Mouse (Mus musculus) adrenal gland, adult 2 months (tissue): ENCODE measurements around the gene Engase. TPM values are rescaled to one million over a fixed set of nuclear protein-coding genes. Genes with fewer than 3 reads are reported as not detected.

Source experiments
- DNase-seq: peaks from one replicate; pipeline ENCODE4 v3.0.0; 2021
- polyA plus RNA-seq: library from polyadenylated mRNA; depleted of rRNA; stranded (reverse); fragments of >200 nt; gene quantifications from 2 replicates; pipeline ENCODE4 v1.2.3, GENCODE M21; 2012; rRNA removed
- total RNA-seq, 2 experiments: library from RNA; stranded (reverse); gene quantifications; 2 replicates each; pipeline ENCODE4 v1.2.3; 2021

The Engase gene
- total and polyA plus RNA-seq, 3 experiments = 10.1 to 40.6 (median 17.1) TPM

DNA sequence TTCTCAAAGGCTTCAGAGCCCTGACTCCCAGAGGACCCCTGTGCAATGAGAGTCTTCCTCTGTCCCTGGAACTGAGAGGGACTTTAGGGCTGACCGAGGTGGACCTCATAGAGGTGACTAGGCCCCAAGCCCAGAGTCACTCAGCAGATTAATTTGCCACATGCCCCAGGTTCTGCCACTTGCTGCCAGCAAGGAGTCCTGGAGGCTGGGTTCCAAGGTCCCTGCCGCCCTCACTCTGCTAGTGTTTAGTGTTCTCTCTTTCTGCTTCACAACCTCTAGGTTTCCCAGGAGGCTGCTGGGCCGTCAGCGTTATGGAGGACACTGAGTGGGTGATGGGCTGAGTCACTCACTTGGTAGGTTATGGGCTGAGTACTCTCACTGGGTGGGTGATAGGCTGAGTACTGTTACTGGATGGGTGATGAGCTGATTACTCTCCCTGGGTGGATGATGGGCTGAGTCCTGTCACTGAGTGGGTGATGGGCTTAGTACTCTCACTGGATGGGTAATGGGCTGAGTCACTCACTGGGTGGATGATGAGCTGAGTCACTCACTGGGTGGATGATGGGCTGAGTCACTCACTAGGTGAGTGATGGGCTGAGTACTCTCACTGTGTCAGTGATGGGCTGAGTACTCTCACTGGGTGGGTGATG, 47.0 kb downstream of the Engase start:
- DNase-seq = peak; percentile 49

DNA sequence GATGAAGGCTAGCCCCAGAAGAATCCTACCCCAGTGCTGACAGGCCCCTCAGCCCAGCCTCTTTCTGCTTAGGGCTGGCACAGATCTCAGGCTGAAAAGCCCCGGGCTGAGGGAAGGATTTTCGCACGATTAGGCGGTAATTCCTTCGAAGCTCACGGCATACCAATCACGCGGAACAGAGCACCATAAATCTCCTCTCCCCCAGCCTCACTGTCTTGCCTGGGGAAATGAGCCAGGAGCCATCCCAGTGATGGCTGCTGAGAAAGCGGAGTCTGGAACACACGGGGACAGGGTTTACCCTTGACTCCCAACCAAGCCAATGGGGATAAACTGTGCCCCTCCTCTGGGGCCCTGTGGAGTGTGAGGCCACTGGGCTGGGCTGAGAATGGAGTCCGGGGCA, 48.4 kb downstream of the Engase start:
- DNase-seq = no peak

DNA sequence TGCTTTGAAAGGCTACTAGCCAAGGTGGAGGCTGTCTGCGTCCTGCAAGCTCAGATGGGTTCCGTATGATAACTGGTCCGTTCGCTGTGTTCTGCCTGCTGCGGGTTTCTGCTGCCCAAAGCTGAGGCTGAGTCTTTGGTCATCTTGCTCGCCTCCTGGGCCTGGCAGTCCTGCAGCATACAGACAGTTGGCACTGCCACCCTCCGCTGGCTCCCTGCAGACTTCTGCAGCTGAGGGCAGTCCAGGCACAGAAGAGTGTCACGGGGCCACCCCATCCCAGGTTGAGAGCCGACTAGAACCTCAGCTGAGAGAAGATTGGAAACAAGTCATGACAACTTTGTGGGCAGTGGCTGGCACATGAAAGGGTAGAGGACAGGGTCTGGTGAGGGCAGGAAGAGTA, 52.1 kb downstream of the Engase start:
- no peak for DNase-seq

DNA sequence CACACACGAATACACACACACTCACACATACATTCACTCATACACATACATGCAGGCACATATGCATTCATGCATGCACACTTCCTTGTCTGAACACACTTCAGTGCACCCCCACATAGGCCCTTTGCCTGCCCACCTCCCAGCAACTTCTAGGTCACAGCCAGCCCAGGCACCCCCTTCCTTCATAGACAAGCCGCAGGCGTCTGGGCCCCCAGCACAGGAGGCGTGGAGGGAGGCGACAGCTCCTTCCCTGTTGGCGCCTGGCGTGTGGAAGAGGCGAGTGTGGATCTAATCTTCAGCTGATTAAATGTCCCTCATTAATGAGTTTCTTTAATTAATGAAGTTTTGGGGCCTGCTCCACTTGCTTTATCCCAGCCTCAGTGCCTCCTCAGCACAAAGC, 53.7 kb downstream of the Engase start:
- no peak for DNase-seq

DNA sequence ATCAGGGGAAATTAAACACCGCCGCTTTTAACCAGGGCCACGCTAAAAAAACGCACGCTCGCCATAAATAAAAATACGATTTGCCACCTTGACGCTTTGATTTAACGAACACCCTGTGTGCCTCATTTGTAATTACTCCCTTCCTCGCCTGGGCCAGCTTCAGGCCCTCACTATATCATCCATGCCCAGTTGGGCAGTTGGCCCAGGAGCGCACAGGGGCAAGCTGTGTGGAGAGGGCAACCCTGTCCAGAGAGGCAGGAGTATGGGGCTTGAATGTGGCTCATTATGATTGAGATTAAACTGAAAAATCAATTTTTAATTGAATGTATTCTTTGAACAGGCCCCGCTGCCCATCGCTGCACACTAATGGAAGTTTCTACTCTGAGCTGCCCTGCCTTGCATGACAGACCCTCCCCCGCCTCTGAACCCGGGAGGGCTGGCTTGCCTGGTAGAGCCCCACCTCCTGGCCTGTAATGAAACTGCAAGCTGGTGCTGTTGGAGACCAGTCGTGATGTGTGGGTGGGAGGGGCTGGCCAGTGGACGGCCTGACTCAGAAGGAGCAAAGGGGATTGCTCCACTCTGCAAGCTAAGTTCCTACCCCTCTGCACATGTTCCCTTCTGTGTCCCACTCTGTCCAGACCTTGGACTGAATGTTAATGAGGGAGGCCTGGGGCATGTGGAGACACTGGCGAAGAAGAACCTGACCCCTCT, 57.9 kb downstream of the Engase start:
- DNase-seq = no peak

DNA sequence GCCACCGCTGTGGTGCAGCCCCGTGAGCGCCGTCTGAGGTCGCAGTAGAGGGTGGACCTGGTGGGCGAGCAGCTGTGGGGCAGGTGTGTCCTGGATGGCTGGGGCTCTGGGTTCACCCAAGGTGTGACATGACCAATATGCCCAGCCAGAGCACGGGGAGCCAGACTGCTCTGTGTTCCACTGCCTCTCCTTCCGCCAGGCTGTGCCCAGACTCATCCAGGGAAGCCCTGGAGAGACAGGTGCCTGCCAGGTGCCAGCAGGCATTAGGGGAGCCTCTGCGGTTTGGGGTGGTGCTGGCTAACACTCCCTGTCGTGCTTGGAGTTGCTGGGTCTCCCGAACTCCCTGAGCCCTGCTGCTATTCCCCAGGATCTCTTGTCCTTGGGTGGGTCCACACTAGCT, 61.4 kb downstream of the Engase start:
- no peak for DNase-seq

Other genes with a start within 250 kb of the Engase start
- 10 to 100 TPM; 28.9 to 34.0 TPM for gene Cyth1, start 228.2 kb upstream of the Engase start, total RNA-seq
- gene Cyth1, start 228.2 kb upstream of the Engase start, polyA plus RNA-seq = 13.8 and 16.1 TPM in 2 replicates
- gene Usp36, start 186.6 kb upstream of the Engase start, total RNA-seq = 10 to 100 TPM; 18.7 to 26.2 TPM
- 21.4 and 22.4 TPM in 2 replicates for gene Usp36, start 186.6 kb upstream of the Engase start, polyA plus RNA-seq
- under 1 TPM; 0.46 to 0.93 TPM for gene Cep295nl, start 134.3 kb upstream of the Engase start, total RNA-seq
- gene Cep295nl, start 134.3 kb upstream of the Engase start, polyA plus RNA-seq = 0.12 TPM in 1 of 2 replicates, not detected in the other
- 100 to 1,000 TPM in 1 of 2 experiments, 10 to 100 TPM in 1; 89.7 to 198 TPM for gene Timp2, start 121.1 kb upstream of the Engase start, total RNA-seq
- 79.4 and 126 TPM in 2 replicates for gene Timp2, start 121.1 kb upstream of the Engase start, polyA plus RNA-seq
- 100 to 1,000 TPM in 1 of 2 experiments, 10 to 100 TPM in 1; 92.7 to 160 TPM for gene Lgals3bp, start 74.7 kb upstream of the Engase start, total RNA-seq
- gene Lgals3bp, start 74.7 kb upstream of the Engase start, polyA plus RNA-seq = 336 and 430 TPM in 2 replicates
- 10 to 100 TPM; 28.8 to 35.6 TPM for gene Cant1, start 57.7 kb upstream of the Engase start, total RNA-seq
- gene Cant1, start 57.7 kb upstream of the Engase start, polyA plus RNA-seq = 59.5 and 66.8 TPM in 2 replicates
- 10 to 100 TPM; 14.8 to 24.8 TPM for gene C1qtnf1, start 48.6 kb upstream of the Engase start, total RNA-seq
- gene C1qtnf1, start 48.6 kb upstream of the Engase start, polyA plus RNA-seq = 14.6 and 17.9 TPM in 2 replicates